Mouse (Mus musculus) forebrain, embryonic 14.5 days (tissue): ENCODE measurements at regions not wholly inside any gene's neighbourhood (a gene's known extent, or its start where the extent isn't known, plus 50 kb on each side); places are given as distances from the start of the nearest gene placed in this dataset.

Experiments used
- ATAC-seq: fragments of 200-750 bp; cut with Nextera tagmentation; 2 replicates; pipeline ENCODE4 v1.8.0; 2017; ENCODE audit warnings: mild to moderate bottlenecking, moderate library complexity
- DNase-seq: peaks from one replicate; pipeline ENCODE4 v3.0.0-alpha.2; 2015; ENCODE audit warnings: low spot score
- H3K27ac ChIP-seq: fragments of 300-500 bp; sonication (generic); 2 replicates; pipeline ENCODE4 v1.5.1; 2014; ENCODE audit warnings: low read depth, mild to moderate bottlenecking, control low read depth, low read length, moderate library complexity
- H3K27me3 ChIP-seq: fragments of 300-500 bp; sonication (generic); replicated peaks from 2 replicates; pipeline ENCODE4 v1.6.1; 2014; ENCODE audit warnings: low read length, control low read depth, mixed read lengths; ENCODE audit not compliant: control insufficient read depth, insufficient read depth
- H3K36me3 ChIP-seq: fragments of 300-500 bp; sonication (generic); 2 replicates; pipeline ENCODE4 v1.6.1; 2014; ENCODE audit warnings: low read length, control low read depth; ENCODE audit not compliant: control insufficient read depth, insufficient read depth
- H3K4me1 ChIP-seq: fragments of 300-500 bp; sonication (generic); 2 replicates; pipeline ENCODE4 v1.6.1; 2014; ENCODE audit warnings: antibody characterized with exemption, low read length, control low read depth; ENCODE audit not compliant: control insufficient read depth, insufficient read depth
- H3K4me2 ChIP-seq: fragments of 300-500 bp; sonication (generic); 2 replicates; pipeline ENCODE4 v1.6.1; 2014; ENCODE audit warnings: mild to moderate bottlenecking, control low read depth, low read length
- H3K4me3 ChIP-seq: fragments of 300-500 bp; sonication (generic); 2 replicates; pipeline ENCODE4 v1.5.1; 2014; ENCODE audit warnings: low read depth, low read length, control low read depth
- H3K9ac ChIP-seq: fragments of 300-500 bp; sonication (generic); 2 replicates; pipeline ENCODE4 v1.6.1; 2014; ENCODE audit warnings: mild to moderate bottlenecking, low read length, control low read depth, moderate library complexity
- H3K9me3 ChIP-seq: fragments of 300-500 bp; sonication (generic); replicated peaks from 2 replicates; pipeline ENCODE4 v1.6.1; 2016; ENCODE audit warnings: low read length, control low read depth, mixed read lengths; ENCODE audit not compliant: control insufficient read depth
- WGBS: fragments of 180-500 bp; shearing (Covaris S2); extraction: QIAGEN DNeasy Blood & Tissue Kit; methylation state at CpG from one replicate; pipeline ENCODE4 v1.1.7; 2014; 5-methylcytosine and 5-hydroxymethylcytosine counted together

DNA sequence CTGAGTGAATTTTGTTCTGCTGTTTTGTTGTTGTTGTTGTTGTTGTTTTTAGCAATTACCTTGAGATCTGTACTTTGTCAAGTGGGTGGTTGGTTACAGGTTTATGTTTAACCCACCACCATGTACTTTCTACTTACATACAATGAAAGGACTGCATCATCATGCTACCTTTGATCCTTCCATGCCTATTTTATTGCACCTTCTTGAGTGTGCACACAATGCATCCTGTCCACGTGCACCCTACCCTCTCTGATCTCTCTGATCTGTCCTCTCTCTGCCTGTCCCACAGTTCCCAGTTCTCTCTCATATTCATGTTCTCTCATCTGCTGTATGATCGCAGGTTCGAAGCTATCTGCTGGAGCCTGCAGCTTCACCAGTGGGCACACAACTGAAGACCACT, 59.9 kb upstream of the Gas1 start:
- 87% methylated on average over 3 of the region's 3 CpGs for WGBS
- H3K27me3 ChIP-seq: no peaks in the 10 kb centered on the region
- H3K4me1 ChIP-seq: no peaks in the 10 kb centered on the region
- no peak overlapping the region for H3K27ac ChIP-seq
- ATAC-seq (no peak), DNase-seq (no peak)
- no peaks in the 10 kb centered on the region for H3K36me3 ChIP-seq
- H3K9me3 ChIP-seq: 0 out of 2 replicates have a peak, but pooled peaks cover 3% of the 10 kb centered on the region
- H3K9ac ChIP-seq: no peak overlapping the region
- no peak overlapping the region for H3K4me2 ChIP-seq
- no peak overlapping the region for H3K4me3 ChIP-seq

DNA sequence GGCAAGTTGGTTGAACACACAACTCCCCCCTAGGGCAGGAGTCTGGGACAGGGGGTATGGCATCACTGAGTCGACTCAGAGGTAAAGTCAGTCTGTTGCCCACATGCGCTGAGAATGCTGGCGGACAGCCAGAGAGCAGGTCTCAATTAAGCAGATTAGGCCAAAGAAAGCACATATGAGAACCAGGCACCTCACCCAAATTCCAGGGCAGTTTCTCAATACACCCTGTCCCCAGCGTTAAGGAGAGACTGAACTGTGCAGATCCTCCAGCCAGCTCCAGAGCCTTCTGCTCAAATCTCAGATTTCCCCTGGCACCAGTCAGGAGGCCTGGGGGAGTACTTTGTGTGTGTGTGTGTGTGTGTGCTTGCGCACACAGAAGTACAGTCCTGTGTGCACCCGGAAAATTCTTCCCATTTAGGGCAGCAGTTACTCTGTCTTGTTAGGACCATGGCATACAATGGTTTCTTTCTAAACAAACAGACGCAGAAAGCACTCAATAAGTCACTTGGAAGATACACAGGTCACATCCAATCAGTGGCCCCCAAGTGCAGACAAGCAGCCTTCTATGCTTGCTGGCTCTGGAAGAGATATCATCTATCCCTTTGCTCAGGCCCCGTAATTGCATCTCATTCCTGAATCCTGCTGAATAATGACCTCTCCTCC, 65.4 kb upstream of the Gas1 start:
- Histone ChIP-seq H3K4me3 (no peak overlapping the region), H3K4me2 (no peak overlapping the region), H3K4me1 (no peaks in the 10 kb centered on the region), H3K9ac (no peak overlapping the region), H3K27ac (no peak overlapping the region), H3K36me3 (no peaks in the 10 kb centered on the region), H3K9me3 (0 out of 2 replicates have a peak, but pooled peaks cover 3% of the 10 kb centered on the region), H3K27me3 (no peaks in the 10 kb centered on the region)
- DNase-seq (peak; percentile 29), ATAC-seq (no peak)
- WGBS: 43% methylated on average over 8 of the region's 8 CpGs

DNA sequence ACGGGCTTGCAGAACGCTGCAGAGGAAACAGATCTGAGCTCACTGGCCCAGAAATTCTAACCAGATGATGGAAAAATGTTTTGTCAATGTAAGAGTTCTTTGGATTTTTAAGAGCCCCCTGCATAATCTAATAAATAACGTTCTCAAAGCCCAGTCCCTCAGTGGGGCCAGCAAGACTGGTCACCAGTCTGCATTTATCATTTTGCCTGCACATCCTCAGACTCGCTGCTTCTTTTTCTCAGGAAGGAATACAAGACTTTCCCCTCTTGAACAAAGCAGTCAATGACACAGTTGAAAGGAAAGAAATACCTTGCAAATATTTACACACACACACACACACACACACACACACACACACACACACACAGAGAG, 65.9 kb upstream of the Gas1 start:
- 62% methylated on average over 4 of the region's 4 CpGs for WGBS
- no peak overlapping the region for H3K4me3 ChIP-seq
- no peak overlapping the region for H3K4me2 ChIP-seq
- H3K27ac ChIP-seq: no peak overlapping the region
- H3K4me1 ChIP-seq: no peaks in the 10 kb centered on the region
- H3K9ac ChIP-seq: no peak overlapping the region
- no peak for DNase-seq
- H3K36me3 ChIP-seq: no peaks in the 10 kb centered on the region
- no peaks in the 10 kb centered on the region for H3K27me3 ChIP-seq
- ATAC-seq: no peak
- H3K9me3 ChIP-seq: 0 out of 2 replicates have a peak, but pooled peaks cover 3% of the 10 kb centered on the region

DNA sequence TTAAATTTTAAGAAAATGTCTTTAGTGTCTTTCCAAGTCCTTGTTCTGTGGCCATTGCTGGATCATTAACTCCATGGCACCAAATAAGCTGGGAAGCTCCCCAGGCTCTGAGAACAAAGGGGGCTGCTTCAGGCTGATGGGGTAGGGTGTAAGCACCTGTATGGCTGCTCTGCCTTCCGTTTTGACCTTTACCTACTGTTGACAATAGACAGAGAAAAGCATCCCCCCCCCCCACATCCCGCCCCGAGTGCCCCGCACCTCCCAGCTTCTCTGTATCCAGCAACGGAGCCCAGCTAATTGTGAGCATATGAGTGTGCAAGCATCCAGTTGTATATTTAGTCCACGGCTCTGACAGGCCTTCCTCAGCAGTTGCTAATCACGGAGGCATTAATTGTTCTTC, 78.0 kb upstream of the Gas1 start:
- H3K9ac ChIP-seq: no peak overlapping the region
- WGBS: 50% methylated on average over 7 of the region's 7 CpGs
- no peaks in the 10 kb centered on the region for H3K9me3 ChIP-seq
- no peaks in the 10 kb centered on the region for H3K27me3 ChIP-seq
- H3K4me3 ChIP-seq: no peak overlapping the region
- no peak for ATAC-seq
- H3K4me2 ChIP-seq: no peak overlapping the region
- peak; percentile 4 for DNase-seq
- no peak overlapping the region for H3K27ac ChIP-seq
- no peaks in the 10 kb centered on the region for H3K36me3 ChIP-seq
- no peaks in the 10 kb centered on the region for H3K4me1 ChIP-seq

DNA sequence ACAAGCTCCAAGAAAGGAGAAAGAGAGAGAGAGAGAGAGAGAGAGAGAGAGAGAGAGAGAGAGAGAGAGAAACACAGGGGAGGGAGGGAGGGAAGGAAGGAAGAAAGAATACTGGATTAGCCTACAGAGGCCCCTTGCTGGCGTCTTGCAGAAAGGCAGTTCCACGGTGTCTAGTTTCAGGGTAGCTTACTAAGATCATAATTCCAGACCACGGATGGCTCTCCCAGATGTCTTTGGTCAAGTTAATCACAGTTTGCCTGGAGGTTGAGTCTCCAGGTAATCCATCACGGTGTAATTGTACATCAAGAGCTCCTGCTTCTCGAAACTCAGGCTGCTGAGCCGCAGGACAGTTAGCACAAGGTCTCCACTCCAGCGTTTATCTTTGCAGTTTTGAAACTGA, 78.5 kb upstream of the Gas1 start:
- H3K9me3 ChIP-seq: no peaks in the 10 kb centered on the region
- no peak overlapping the region for H3K4me3 ChIP-seq
- H3K27me3 ChIP-seq: no peaks in the 10 kb centered on the region
- ATAC-seq (no peak), DNase-seq (peak; percentile 2)
- 56% methylated on average over 7 of the region's 7 CpGs for WGBS
- no peaks in the 10 kb centered on the region for H3K4me1 ChIP-seq
- H3K9ac ChIP-seq: no peak overlapping the region
- H3K27ac ChIP-seq: no peak overlapping the region
- H3K4me2 ChIP-seq: no peak overlapping the region
- H3K36me3 ChIP-seq: no peaks in the 10 kb centered on the region

DNA sequence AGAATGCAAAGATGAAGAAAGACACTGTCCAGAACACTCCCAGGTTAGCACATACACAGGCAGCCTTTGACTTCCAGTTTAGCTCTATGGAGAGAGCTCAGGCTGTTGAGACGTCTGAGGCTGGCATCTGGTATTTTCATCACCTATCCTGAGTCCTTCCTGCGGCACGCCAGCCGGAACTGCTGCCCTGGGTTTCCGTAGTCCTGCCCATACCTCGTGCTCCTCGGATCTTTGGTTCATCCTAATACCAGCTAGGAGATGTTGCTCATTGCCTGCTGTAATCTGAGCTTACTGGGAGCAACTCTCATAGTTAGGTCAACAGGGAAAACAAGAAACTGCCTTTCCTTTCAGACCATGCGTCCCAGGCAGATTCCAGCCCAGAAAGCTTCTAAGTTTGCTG, 79.8 kb upstream of the Gas1 start:
- Histone ChIP-seq H3K36me3 (no peaks in the 10 kb centered on the region), H3K4me1 (no peaks in the 10 kb centered on the region), H3K4me2 (no peak overlapping the region), H3K4me3 (no peak overlapping the region), H3K27me3 (no peaks in the 10 kb centered on the region), H3K27ac (no peak overlapping the region), H3K9me3 (no peaks in the 10 kb centered on the region), H3K9ac (no peak overlapping the region)
- no peak for ATAC-seq
- no peak for DNase-seq
- WGBS: 79% methylated on average over 8 of the region's 8 CpGs

DNA sequence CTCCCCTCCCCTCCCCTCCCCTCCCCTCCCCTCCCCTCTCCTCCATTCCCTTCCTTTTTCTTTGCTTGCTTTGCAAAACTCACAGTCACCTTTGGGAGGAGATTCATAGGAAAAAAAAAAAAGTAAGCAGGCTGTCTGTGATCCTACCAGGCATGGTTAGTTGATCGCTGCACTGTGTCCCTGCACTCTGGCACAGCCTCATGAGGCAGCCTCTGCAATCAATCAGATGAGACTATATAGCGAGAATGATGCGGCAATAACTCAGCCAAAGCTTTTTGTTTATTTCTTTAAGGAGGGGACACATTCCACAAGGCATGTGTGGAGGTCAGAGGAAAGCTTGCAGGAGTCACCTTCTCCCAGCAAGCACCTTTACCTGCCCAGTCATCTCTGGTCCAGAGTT, 80.7 kb upstream of the Gas1 start:
- no peak overlapping the region for H3K4me2 ChIP-seq
- WGBS: 75% methylated on average over 3 of the region's 3 CpGs

DNA sequence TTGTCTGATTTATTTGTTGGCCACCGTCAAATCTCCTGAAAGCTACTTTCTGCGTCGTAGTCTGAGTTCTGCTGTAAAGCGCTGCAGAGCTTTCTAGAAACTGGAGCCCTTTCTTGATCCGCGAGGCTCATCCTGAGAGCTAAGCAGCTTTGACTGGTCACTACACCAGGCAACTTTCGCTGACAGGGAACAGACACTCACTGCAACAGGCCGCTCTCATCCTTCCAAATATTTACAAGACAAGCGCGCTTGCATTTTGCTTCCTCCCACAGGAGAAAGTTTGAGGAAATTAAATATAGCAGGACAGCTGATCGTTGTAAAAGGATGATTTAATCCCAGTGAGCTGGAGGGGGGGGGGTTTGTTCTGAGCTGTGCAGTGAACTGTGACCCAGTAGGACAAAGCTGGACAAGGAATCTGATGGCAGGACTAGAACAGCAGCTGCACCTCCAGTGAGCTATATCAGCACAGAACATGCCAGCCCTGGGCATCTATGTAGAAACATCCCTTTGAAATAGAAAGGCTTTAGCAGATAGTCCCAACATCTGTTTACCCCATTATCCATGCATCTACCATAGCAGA, 85.4 kb upstream of the Gas1 start:
- Histone ChIP-seq H3K27me3 (no peaks in the 10 kb centered on the region), H3K9ac (no peak overlapping the region), H3K4me2 (no peak overlapping the region), H3K4me3 (no peak overlapping the region), H3K4me1 (no peaks in the 10 kb centered on the region; the same call in 1 of the 2 replicates), H3K9me3 (no peaks in the 10 kb centered on the region), H3K36me3 (no peaks in the 10 kb centered on the region), H3K27ac (no peak overlapping the region)
- DNase-seq: no peak
- ATAC-seq: no peak
- 89% methylated on average over 11 of the region's 11 CpGs for WGBS

More for the DNA sequence above, 80.7 kb upstream of the Gas1 start:
- Histone ChIP-seq H3K27me3 (no peaks in the 10 kb centered on the region), H3K9ac (no peak overlapping the region), H3K4me3 (no peak overlapping the region), H3K4me1 (no peaks in the 10 kb centered on the region), H3K9me3 (no peaks in the 10 kb centered on the region), H3K36me3 (no peaks in the 10 kb centered on the region), H3K27ac (no peak overlapping the region)
- no peak for ATAC-seq
- DNase-seq: no peak

DNA sequence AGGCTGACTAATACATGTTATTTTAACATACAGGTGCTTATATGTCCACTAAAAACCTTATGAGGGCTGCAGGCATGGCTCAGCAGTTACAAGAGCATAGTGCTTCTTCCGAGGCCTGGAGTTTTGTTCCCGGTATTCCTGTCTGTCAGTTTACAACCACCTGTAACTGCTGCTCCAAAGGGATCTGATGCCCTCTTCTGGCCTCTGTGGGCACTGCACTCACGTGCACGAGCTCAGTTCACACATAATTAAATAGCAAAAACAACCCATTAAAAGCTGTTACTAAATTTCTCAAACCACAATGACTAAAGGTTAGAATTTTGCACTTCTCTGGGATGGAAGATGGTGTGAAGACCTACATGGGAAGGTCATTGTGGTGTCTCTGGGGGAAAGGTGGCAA, 87.3 kb upstream of the Gas1 start:
- Histone ChIP-seq H3K27ac (no peak overlapping the region), H3K9ac (no peak overlapping the region), H3K36me3 (no peaks in the 10 kb centered on the region), H3K4me3 (no peak overlapping the region), H3K4me1 (no peaks in the 10 kb centered on the region; the same call in 1 of the 2 replicates), H3K4me2 (no peak overlapping the region), H3K9me3 (no peaks in the 10 kb centered on the region), H3K27me3 (no peaks in the 10 kb centered on the region)
- WGBS: 87% methylated on average over 4 of the region's 4 CpGs
- no peak for ATAC-seq
- no peak for DNase-seq
